Mouse (Mus musculus) heart, postnatal 36 days (tissue): ENCODE data around the gene Slc35d3. TPM values are rescaled to one million over a fixed set of nuclear protein-coding genes. Genes with fewer than 3 reads are reported as not detected.

Source experiments
- DNase-seq, 2 experiments: peaks; one replicate each; pipeline ENCODE4 v3.0.0; 2021 to 2022
- intact Hi-C: fragments of 180-260 bp; cut with DNase I; formaldehyde crosslinking; loops from one replicate; pipeline ENCODE4 v1.15.1; 2025
- total RNA-seq, 2 experiments: library from RNA; stranded (reverse); gene quantifications; 2 replicates each; pipeline ENCODE4 v1.2.3; 2021

The Slc35d3 gene
- total RNA-seq, 2 experiments from 2014 or later: not detected

- DNase-seq: no peak
- intact Hi-C loops: no loop called here
These were observed 11.4 kb downstream of the Slc35d3 start for GRCm38 (mm10) chr10:19839836-19840235.

GRCm38 (mm10) chr10:19835887-19836710, 15.2 kb downstream of the Slc35d3 start:
- no peak for DNase-seq

GRCm38 (mm10) chr10:19834222-19834621, 17.0 kb downstream of the Slc35d3 start:
- no peak for DNase-seq
- intact Hi-C loops: no loop called here

More at GRCm38 (mm10) chr10:19835887-19836710, 15.2 kb downstream of the Slc35d3 start:
- intact Hi-C loops: no loop called here

- DNase-seq: no peak
- intact Hi-C loops: no loop called here
These were observed 20.0 kb downstream of the Slc35d3 start for GRCm38 (mm10) chr10:19831072-19831849.

GRCm38 (mm10) chr10:19820986-19821385, 30.3 kb downstream of the Slc35d3 start:
- no peak for DNase-seq
- intact Hi-C loops: no loop called here

GRCm38 (mm10) chr10:19818723-19819355, 32.4 kb downstream of the Slc35d3 start:
- intact Hi-C loops: no loop called here

GRCm38 (mm10) chr10:19815371-19815770, 35.9 kb downstream of the Slc35d3 start:
- intact Hi-C loops: no loop called here
- no peak for DNase-seq

More at GRCm38 (mm10) chr10:19818723-19819355, 32.4 kb downstream of the Slc35d3 start:
- DNase-seq: no peak

- no peak for DNase-seq
- intact Hi-C loops: no loop called here
These were observed 39.7 kb downstream of the Slc35d3 start for GRCm38 (mm10) chr10:19811436-19812172.

GRCm38 (mm10) chr10:19804763-19805162, 46.5 kb downstream of the Slc35d3 start:
- no peak for DNase-seq
- intact Hi-C loops: no loop called here

- intact Hi-C loops: no loop called here
- no peak for DNase-seq
These were observed 48.3 kb downstream of the Slc35d3 start for GRCm38 (mm10) chr10:19802958-19803357.

Other genes with a start within 250 kb of the Slc35d3 start
- not detected for gene Il22ra2, start 229.5 kb downstream of the Slc35d3 start, total RNA-seq
- gene Il20ra, start 138.9 kb downstream of the Slc35d3 start, total RNA-seq: not detected
- 10 to 100 TPM; 27.4 to 35.1 TPM for gene Pex7, start 56.2 kb upstream of the Slc35d3 start, total RNA-seq
- gene Map3k5, start 83.0 kb upstream of the Slc35d3 start, total RNA-seq: 10 to 100 TPM; 43.4 to 43.5 TPM